Mouse (Mus musculus): ENCODE results near the gene Sufu.

Sufu gene

GRCm38 (mm10) chr19:46527632-46528528, 131.2 kb downstream of the Sufu start:
- ChIA-PET CTCF (interaction anchor here in 3 of 4 experiments (0.5 to 3.5 kb wide), 13 partner anchors 11 to 381 kb away, joined by 3 to 28 read pairs (median 5); partner anchors contain the start of gene As3mt (in 1 of the 3)), POLR2A (interaction anchor here (0.6 to 20.7 kb wide), 31 partner anchors 9 to 1523 kb away, joined by 3 to 534 read pairs (median 3); partner anchors contain the start of genes Arl3 (in 1 of the 4), Cuedc2 (in 1 of the 4), Sfxn2 (in 1 of the 4) and Trim8 (in 1 of the 4))

DNA sequence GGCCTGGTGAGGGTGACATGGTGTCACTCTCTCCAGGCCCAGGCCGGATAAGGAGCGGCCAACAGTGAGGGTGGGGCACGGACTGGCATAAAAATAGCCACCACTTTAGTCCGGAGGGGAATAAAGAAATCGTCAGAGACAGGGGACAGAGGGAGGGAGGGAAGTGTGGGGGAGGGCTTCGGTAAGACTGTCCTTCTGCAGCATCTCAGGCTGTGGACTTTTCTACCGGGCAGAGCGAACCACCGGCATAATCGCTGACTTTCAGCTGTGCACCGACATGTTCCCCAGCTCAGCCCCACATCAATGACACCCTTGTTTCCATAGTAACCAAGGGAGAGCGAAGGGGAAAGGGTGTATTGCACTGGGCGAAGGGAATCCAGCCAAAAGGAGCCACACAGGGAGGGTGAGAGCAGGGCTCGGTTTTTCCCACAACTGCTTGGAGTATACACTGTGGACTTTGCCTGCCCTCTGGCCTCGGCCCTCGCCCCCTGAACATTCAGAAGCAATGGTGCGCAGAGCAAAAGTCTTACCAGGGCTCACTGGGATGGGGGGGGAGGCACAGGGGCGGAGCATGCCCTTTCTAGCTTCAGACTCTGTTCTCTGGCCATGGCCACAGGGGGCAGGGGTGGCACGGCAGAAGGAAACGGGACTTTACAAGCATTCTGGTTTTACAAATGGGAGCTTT, 132.0 kb downstream of the Sufu start:
- CTCF ChIA-PET, result interaction anchor here (0.6 to 3.5 kb wide), 15 partner anchors 9 to 637 kb away, joined by 3 to 28 read pairs (median 5); partner anchors contain the start of gene Sufu (in 2 of the 4)

DNA sequence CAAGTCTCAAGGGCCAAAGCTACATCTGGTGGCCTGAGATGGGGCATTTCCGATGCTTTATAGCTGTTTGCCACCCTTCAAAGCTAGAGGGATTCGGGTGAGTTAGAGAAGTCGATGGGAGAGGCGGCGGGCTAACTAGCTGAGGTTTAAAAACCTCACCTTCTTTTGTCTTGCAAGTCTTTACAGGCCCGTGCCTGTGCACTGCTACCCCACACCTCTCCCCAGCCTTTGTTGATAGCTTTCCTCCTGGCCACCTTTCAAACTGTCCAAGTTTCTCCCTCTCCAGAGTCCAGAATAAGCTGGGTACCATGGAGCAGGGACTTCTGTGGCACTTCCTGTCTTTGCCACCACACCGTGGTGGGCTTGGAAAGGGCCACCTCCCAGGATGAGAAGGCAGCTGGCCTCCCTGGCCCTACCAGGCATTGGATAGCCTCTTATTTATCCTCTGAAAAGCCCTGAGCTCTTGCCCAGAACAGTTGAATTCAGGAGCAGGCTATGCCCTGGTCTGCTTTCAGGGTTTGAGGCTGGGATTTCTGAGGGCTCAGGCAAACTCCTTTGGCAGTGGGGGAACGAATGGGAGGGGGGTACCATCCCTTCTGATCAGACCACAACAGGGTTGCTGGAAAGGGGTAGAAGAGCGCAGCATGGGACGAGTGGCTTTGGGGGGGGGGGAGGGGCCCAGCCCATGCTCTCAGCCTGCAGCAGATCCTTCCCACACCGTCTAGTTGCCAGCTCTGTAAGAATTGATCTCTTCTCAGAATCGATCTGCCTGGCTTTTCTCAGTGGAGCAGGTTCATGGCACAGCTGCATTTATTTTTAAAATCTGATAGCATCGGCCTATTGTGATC, 133.1 kb downstream of the Sufu start:
- CTCF ChIA-PET, result interaction anchor here (0.6 to 3.5 kb wide), 23 partner anchors 8 to 635 kb away, joined by 3 to 28 read pairs (median 4); partner anchors contain the start of gene Sufu (in 3 of the 4)
- POLR2A ChIA-PET, result interaction anchor here in 3 of 4 experiments (0.6 to 20.7 kb wide), 45 partner anchors 7 to 484 kb away, joined by 3 to 534 read pairs (median 4); partner anchors contain the start of genes Arl3 (in 2 of the 3), Sfxn2 (in 2 of the 3), Sufu (in 1 of the 3) and Trim8 (in 1 of the 3)

More for the DNA sequence above, 132.0 kb downstream of the Sufu start:
- POLR2A ChIA-PET, result interaction anchor here (0.6 to 20.7 kb wide), 28 partner anchors 9 to 190 kb away, joined by 3 to 534 read pairs (median 4); partner anchors contain the start of genes Arl3 (in 1 of the 4), Cuedc2 (in 1 of the 4), Sfxn2 (in 1 of the 4) and Trim8 (in 1 of the 4)

- ChIA-PET CTCF (interaction anchor here (0.8 to 3.5 kb wide), 17 partner anchors 7 to 436 kb away, joined by 3 to 28 read pairs (median 4); partner anchors contain the start of gene Sufu (in 1 of the 4)), POLR2A (interaction anchor here in 3 of 4 experiments (0.7 to 20.7 kb wide), 28 partner anchors 8 to 306 kb away, joined by 3 to 534 read pairs (median 4); partner anchors contain the start of genes Arl3 (in 1 of the 3), Sfxn2 (in 1 of the 3), Sufu (in 1 of the 3) and Trim8 (in 1 of the 3))
These were observed 133.8 kb downstream of the Sufu start for GRCm38 (mm10) chr19:46530449-46530990.

- ChIA-PET CTCF (interaction anchor here in 3 of 4 experiments (0.8 to 2.1 kb wide), 7 partner anchors 20 to 173 kb away, joined by 3 to 7 read pairs (median 3); no protein-coding TSS in a partner anchor), POLR2A (interaction anchor here (0.7 to 20.7 kb wide), 16 partner anchors 8 to 210 kb away, joined by 3 to 534 read pairs (median 4); partner anchors contain the start of genes Arl3 (in 1 of the 4), Sfxn2 (in 1 of the 4) and Trim8 (in 1 of the 4))
These were observed 134.7 kb downstream of the Sufu start for GRCm38 (mm10) chr19:46531071-46532030.

GRCm38 (mm10) chr19:46532031-46532688, 135.5 kb downstream of the Sufu start:
- POLR2A ChIA-PET, result interaction anchor here in 3 of 4 experiments (0.6 to 20.7 kb wide), 19 partner anchors 8 to 217 kb away, joined by 3 to 534 read pairs (median 4); partner anchors contain the start of genes Arl3 (in 1 of the 3), Sfxn2 (in 1 of the 3) and Trim8 (in 1 of the 3)
- CTCF ChIA-PET, result interaction anchor here (0.6 to 1.7 kb wide), 6 partner anchors 8 to 607 kb away, joined by 3 to 5 read pairs (median 4); no protein-coding TSS in a partner anchor

DNA sequence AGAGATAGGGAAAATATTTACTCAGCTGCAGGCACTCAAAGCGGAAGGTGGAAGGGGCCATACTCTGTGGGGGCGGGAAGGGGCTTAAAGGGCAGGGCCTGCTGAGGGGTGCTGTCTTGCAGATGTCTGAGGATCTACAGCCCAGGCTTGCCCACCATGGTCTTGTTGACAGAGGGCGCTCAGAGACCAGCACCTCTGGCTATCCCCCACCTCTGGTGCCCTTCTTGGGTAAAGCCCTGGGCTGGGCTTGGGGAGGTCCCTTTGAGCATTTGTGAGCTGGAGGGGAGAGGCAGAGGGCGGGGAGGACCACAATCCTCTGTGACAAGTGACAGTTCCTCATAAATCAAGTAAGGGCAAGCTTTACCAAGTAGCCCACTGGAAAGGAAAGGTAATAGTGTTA, 136.4 kb downstream of the Sufu start:
- POLR2A ChIA-PET, result interaction anchor here in 2 of 4 experiments (0.5 to 20.7 kb wide), 11 partner anchors 8 to 795 kb away, joined by 3 to 534 read pairs (median 6); partner anchors contain the start of genes Arl3 (in 1 of the 2), Sfxn2 (in 1 of the 2) and Trim8 (in 1 of the 2)
- CTCF ChIA-PET, result interaction anchor here (0.5 to 1.1 kb wide), 9 partner anchors 9 to 606 kb away, joined by 3 to 6 read pairs (median 4); no protein-coding TSS in a partner anchor

GRCm38 (mm10) chr19:46533525-46533924, 136.8 kb downstream of the Sufu start:
- ChIA-PET CTCF (interaction anchor here in 3 of 4 experiments (0.5 to 1.0 kb wide), 7 partner anchors 8 to 54 kb away, joined by 3 to 6 read pairs (median 3); no protein-coding TSS in a partner anchor), POLR2A (interaction anchor here in 3 of 4 experiments (0.5 to 20.7 kb wide), 15 partner anchors 9 to 796 kb away, joined by 3 to 534 read pairs (median 4); partner anchors contain the start of genes Arl3 (in 1 of the 3), Sfxn2 (in 1 of the 3) and Trim8 (in 1 of the 3))

- CTCF ChIA-PET, result interaction anchor here in 2 of 4 experiments (0.6 to 1.3 kb wide), 4 partner anchors 10 to 916 kb away, joined by 3 to 5 read pairs (median 3); no protein-coding TSS in a partner anchor
These were observed 137.9 kb downstream of the Sufu start for GRCm38 (mm10) chr19:46534542-46535098.

DNA sequence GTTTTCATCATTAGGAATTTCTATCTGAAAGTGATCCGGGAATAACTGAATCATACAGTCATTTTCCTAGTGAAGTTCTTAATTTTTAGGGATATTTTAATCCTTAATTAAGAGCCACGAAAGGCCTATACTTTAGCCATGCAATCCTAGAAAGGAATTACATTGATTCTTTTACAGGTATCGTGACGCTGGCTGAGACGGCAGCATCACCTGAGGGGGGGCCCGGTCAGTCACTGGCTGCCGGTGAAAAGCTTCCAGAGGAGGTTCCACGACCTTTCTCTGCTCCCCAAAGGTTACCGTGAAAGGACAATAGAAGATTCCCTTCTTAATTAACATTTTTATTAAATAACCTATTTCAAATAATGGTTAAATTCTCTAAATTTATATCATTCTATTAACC, 140.7 kb downstream of the Sufu start:
- ChIA-PET POLR2A (interaction anchor here in 2 of 4 experiments (1.3 to 20.7 kb wide), 4 partner anchors 9 to 31 kb away, joined by 3 to 534 read pairs (median 6); partner anchors contain the start of gene Trim8 (in 1 of the 2)), CTCF (interaction anchor here in 2 of 4 experiments (1.1 to 3.0 kb wide), 8 partner anchors 8 to 141 kb away, joined by 3 to 28 read pairs (median 4); partner anchors contain the start of gene Sufu (in 1 of the 2))

More at GRCm38 (mm10) chr19:46534542-46535098, 137.9 kb downstream of the Sufu start:
- POLR2A ChIA-PET, result interaction anchor here in 3 of 4 experiments (0.8 to 20.7 kb wide), 8 partner anchors 10 to 30 kb away, joined by 3 to 534 read pairs (median 5); partner anchors contain the start of gene Trim8 (in 1 of the 3)

GRCm38 (mm10) chr19:46538213-46538612, 141.5 kb downstream of the Sufu start:
- CTCF ChIA-PET, result interaction anchor here (0.6 to 3.0 kb wide), 33 partner anchors 9 to 628 kb away, joined by 3 to 28 read pairs (median 4); partner anchors contain the start of genes Arl3 (in 1 of the 4), Sfxn2 (in 1 of the 4) and Sufu (in 1 of the 4)
- POLR2A ChIA-PET, result interaction anchor here in 3 of 4 experiments (0.7 to 20.7 kb wide), 9 partner anchors 10 to 234 kb away, joined by 3 to 534 read pairs (median 3); partner anchors contain the start of genes Nfkb2 (in 1 of the 3) and Trim8 (in 1 of the 3)
